Mouse (Mus musculus) spleen, postnatal 0 days (tissue): ENCODE results near the gene Cyba. TPM values are rescaled to one million over a fixed set of nuclear protein-coding genes. Genes with fewer than 3 reads are reported as not detected.

ENCODE experiments used
- polyA plus RNA-seq: library from polyadenylated mRNA; unstranded; fragments of >200 nt; fragmentation: Nextera tagmentation; extraction: Ambion mirVana; gene quantifications from 2 replicates; pipeline ENCODE4 v1.2.1, GENCODE M21; 2015

The Cyba gene
- polyA plus RNA-seq, result 305 and 420 TPM in 2 replicates

DNA sequence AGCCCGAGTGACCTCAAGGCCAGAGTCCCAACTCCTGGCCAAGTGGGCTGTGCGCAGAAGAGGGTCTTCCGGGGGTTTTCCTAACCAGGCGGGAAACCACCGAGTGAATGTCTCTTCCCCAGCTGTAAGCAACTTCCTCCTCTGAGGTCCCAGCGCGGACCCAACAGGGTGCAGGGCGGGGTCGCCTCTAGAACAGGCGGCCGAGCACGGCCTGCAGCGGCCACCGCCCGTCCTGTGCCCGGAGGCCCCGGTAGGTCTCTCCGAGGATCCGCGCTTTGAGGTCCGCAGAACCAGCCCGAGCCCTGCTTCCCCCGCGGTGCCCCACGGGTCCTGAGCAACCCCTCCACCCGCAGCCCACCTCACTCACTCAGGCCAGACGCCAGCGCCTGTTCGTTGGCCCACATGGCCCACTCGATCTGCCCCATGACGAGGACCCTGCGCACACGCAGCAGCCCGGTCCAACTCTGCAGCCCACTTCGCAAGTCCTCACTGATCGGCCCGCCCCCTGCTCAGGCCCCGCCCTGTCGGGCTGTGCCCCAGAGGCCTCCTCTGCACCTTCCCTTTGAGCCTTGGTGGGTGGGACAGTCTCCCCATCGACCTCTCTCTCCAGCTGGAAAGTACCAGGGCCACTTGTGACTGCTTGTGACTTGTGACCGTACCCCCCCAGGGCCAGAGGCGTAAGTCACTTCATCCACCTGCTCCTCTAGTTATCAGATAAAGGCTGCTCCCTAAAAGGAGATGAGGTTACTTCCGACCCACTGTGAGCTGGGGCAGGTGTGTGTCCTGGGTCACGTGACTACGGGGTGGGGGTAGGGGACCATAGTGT, at the start of gene Cyba:
Gene Cyba, minus strand, starts transcription at position 488 of the 826 bp plus-strand sequence.

DNA sequence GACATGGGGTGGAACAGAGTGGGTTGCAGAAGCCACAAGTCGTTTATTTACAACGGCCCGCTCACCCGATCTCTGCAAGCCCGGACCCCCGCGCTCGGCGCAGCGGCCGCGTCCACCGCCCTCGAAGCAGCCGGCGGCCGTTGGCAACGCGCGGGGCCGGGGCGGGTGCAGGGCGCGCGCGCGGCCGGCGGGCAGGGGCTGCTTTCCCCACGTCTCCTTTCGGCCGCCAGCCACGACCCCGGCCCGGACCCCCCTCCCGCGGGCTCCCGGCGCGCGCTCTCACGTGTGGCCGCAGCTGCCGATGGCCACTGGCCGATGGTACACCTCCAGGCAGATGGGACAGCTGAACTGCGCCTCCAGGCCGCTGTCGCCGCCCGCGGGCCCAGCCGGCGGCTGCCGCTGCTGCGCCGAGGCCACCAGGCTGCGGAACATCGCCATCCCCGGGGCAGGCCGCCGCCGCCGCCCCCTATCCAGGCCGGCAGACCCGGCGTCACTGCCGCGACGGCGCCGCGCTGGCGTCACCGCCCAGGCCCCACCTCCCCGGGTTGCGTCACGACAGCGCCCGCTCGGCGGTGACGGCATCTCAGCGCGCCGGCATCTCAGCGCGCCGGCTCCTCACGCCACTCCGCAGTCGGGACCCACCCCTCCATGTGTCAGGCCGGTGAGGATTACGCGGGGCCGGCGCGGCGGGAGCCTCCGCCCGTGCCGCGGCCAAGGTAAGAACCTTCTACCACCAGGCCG, 43.0 kb upstream of the Cyba start, which contains the start of the genes Rnf166 and Ctu2:
Gene Rnf166, minus strand, starts transcription at position 485 of the 741 bp plus-strand sequence.
Gene Ctu2, plus strand, starts transcription at position 564 of the 741 bp plus-strand sequence.

DNA sequence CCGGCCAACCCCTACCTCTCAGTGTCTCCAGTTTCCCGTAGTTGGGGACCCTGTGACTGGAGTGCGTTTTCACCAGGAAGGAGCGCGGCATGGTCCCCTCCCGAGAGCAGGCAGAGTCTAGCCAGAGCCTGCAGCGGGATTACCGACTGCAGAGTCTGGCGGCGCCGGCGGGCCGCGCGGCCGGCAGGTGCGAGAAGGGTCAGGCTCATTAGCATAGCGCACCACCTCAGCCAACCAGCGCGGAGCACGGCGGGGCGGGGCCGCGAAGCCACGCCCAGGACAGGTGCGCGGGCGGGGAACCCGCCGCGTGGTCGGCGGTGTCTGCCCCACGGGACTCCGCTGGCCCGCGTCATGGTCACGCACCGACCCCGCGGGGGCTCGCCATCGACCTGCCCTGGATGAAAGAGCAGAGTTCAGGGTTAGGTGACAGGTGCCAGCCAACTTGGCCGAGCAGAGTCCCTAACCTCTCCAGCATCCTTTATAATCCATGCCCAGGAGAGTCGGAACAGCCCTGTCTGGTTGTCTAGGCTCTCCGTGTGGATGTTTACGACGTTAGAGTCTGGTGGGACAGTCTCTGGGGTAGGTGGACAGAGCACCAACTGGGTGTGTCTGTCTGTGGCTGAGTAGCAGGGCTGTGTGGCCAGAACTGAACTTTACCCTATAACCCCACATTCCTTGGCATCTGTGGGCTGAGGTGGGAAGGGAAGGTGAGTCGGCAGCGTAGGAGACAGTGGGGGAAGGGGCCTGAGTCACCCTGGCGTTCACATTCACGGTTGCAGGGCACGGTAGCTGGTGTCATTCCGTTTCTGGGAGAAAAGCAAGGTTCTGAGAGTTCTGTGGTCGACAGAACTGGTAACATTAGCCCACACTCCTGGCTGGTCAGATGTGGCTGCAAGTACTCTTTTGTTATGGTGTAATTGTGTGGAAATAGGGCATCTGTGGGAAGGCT, 28.1 kb upstream of the Cyba start, which contains the start of gene Snai3:
Gene Snai3, minus strand, starts transcription at position 210 of the 949 bp plus-strand sequence.

DNA sequence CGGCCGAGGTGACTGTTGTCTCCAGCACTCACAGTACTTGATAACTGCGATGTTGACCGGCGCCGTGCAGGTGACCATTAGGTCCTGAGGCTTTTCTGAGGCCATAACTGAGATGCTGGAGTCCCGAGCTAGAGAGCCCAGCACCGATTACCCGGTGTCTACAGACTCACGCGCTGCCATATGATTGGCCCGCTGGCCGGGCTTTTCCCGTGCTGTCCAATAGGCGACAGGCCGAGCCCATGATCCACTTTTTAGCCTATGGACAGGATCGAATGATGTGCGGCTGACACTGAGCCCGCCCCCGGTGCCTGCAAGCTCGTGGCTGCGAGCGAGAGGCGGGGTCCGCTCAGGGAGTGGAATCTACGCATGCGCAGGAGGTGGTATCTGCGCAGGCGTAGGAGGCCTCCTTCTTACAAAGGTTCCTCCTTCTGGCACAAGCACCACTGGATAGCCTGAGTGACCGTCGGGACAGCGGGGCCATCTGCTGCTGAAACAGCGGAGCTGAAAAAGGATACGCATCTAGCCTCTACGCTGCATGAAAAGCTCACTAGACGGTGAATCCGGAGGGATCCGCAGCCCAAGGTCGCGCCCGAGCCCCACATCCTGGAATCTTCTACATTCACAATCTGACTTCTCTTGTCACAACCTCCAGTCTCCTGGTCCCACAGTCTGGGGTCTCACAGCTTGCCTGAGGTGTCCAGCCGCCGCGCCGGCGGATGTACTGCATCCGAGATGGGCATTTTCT, 10.7 kb upstream of the Cyba start, which contains the start of gene Mvd:
Gene Mvd, minus strand, starts transcription at position 161 of the 745 bp plus-strand sequence.

DNA sequence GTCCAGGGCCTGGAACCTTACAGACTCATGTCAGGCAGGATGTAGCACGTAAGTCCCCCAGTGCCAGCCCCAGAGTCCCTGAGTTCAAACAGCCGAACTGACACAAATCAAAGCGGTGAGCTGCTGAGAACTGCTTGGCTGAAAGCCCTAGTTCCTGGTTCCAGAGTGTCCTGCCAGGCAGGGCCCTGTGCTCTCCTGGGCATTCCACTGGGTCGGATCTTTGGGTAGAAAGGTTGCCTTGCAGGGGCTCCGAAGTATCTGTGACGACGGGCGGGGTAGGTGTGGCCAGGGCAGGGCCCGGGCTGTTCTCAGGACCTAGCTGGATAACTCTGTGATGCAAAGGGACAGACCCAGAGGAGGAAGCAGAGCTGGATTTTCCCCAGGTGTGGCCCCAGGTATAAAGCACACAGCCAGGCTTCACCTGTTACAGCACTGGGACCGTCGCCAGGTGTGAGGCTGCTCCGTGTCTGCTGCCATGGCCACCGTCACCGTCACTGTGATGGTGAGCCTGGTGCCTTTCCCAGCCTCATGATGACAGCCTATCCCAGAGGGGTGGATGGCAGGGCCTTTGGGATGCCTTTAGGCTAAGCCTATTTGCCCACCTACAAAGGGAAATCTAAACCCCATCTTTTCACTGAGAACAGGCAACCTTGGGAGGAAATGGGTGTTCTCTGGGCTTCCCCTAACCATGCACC, 11.2 kb downstream of the Cyba start, which contains the start of gene Il17c:
Gene Il17c, plus strand, starts transcription at position 645 of the 695 bp plus-strand sequence.

DNA sequence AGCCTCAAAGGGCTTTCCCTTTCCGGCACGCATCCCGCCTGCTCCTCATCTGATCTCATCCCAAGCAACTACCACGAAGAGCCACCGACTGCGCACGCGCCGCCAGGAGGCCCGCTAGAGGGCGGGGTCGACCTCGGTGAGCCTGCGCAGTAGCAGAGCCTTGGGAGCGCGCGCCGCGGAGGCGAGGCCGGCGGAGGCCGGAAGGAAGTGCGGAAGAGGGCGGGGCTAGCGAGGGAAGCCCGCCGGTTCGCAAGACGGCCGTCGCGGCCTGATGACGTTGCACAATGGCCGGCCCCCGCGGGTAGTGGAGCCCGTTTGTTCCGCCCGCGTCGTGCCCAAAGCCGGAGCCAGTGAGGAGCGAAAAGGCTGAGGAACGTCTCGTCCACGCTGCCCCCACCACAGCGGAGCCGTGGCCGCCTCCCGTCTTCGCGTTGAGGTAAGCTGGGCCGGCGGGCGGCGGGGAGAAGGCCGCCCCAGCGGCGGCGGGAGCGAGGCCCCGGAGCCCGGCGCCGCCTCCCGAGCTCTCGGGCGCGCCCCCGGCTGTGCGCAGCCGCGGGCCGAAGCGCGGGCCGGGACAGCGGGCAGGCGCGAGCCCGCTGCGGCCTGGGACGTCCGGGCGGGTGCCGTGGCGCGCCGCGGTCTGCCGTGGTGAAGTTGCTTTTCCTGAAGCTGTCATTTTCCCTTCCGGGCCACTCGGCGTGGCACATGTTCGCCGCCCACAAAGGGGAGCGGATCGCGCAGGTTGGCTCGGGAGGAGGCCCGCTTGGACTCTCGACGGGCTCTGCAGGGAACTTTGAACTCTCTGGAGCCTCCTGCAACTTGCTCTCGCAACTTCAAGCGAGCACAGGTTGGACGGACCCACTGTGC, 56.1 kb downstream of the Cyba start, which contains the start of gene Zc3h18:
Gene Zc3h18, plus strand, starts transcription at position 245 of the 867 bp plus-strand sequence.

Other genes starting within 250 kb of the Cyba start
- gene Zfpm1, start 150.8 kb downstream of the Cyba start, polyA plus RNA-seq, result 15.4 and 15.7 TPM in 2 replicates
- gene Trhr2, start 72.2 kb downstream of the Cyba start, polyA plus RNA-seq, result not detected in 2 replicates
- 23.8 and 23.9 TPM in 2 replicates for gene Zc3h18, start 56.3 kb downstream of the Cyba start, polyA plus RNA-seq
- not detected in 2 replicates for gene Il17c, start 10.9 kb downstream of the Cyba start, polyA plus RNA-seq
- gene Mvd, start 10.5 kb upstream of the Cyba start, polyA plus RNA-seq, result 4.5 and 5.4 TPM in 2 replicates
- gene Snai3, start 27.8 kb upstream of the Cyba start, polyA plus RNA-seq, result 0.18 and 0.22 TPM in 2 replicates
- gene Rnf166, start 43.1 kb upstream of the Cyba start, polyA plus RNA-seq, result 26.7 and 35.5 TPM in 2 replicates
- gene Ctu2, start 43.2 kb upstream of the Cyba start, polyA plus RNA-seq, result 20.0 and 26.5 TPM in 2 replicates
- gene Piezo1, start 118.4 kb upstream of the Cyba start, polyA plus RNA-seq, result 18.7 and 19.2 TPM in 2 replicates
- 60.0 and 74.7 TPM in 2 replicates for gene Cdt1, start 135.1 kb upstream of the Cyba start, polyA plus RNA-seq
- gene Aprt, start 144.0 kb upstream of the Cyba start, polyA plus RNA-seq, result 244 and 262 TPM in 2 replicates
- 7.5 and 10.0 TPM in 2 replicates for gene Galns, start 178.5 kb upstream of the Cyba start, polyA plus RNA-seq
- 30.1 and 37.3 TPM in 2 replicates for gene Trappc2l, start 178.7 kb upstream of the Cyba start, polyA plus RNA-seq
- not detected in 2 replicates for gene Pabpn1l, start 189.8 kb upstream of the Cyba start, polyA plus RNA-seq